Mouse (Mus musculus) CD4-positive helper T cell, adult 2 months (primary cell): ENCODE results near the gene Steap3.

Experiments
- DNase-seq: peaks from one replicate; pipeline ENCODE4 v3.0.0-alpha.2; 2012; ENCODE audit warnings: low read depth, missing footprints, low spot score

Steap3 gene

GRCm38 (mm10) chr1:120198151-120198550 lies 74.4 kb downstream of the Steap3 start:
- no peak for DNase-seq

- DNase-seq = peak; percentile 68
Measured at GRCm38 (mm10) chr1:120197189-120197588, 75.3 kb downstream of the Steap3 start.

GRCm38 (mm10) chr1:120196724-120197123 lies 75.8 kb downstream of the Steap3 start:
- no peak for DNase-seq

DNA sequence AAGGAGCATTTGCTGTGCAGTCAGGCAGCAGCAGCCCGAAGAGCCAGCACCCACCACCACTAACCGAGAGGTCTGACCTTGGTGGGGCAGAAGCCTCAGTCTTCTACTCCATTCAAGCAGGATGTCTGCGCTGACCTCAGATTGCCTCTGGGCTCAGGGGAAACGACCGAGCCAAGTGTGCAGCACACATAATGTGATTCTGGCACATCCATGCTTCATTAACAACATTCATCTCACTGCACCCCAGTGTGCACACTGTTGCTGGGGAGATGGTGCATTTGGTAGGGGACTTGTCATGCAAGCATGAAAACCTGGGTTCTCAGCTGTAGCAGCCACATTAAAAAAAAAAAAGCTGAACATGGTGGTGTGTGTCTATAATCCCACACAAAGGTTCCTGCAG lies 76.6 kb downstream of the Steap3 start:
- no peak for DNase-seq

DNA sequence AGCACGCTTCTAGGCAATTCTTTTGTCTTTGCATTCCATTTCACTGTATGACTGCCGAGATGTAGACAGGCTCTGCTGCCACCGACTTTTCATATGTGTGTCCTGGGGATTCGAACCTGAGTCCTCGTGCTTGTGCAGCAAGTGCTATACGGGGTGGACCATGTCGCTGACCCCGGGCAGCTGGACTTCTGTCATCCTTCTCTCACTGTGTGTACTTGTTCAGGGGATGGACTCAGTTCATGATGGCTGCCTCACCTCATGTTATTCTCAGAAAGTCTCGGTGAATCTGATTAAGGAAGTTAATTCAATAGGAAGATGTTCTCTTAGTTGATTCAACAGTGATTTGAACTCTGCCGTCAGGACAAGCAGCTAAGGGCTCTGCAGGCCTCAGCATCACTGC lies 78.9 kb downstream of the Steap3 start:
- no peak for DNase-seq

DNA sequence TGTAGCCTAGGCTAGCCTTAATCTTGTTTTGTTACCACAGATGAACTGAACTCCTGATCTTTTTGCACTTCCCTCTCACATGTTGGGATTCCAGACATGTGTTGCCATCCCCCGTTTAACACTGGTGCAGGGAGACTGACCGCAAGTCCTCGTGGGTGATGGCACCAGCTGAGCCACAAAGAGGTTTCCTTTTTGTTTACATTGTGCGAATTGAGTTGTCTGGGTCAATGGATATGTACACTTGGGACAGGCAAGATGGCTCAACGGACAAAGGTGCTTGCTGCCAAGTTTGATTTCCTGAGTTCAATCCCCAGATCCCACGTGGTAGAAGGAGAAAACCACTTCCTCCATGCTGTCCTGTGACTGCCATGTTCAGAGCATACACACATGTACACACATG lies 80.2 kb downstream of the Steap3 start:
- DNase-seq = no peak

DNA sequence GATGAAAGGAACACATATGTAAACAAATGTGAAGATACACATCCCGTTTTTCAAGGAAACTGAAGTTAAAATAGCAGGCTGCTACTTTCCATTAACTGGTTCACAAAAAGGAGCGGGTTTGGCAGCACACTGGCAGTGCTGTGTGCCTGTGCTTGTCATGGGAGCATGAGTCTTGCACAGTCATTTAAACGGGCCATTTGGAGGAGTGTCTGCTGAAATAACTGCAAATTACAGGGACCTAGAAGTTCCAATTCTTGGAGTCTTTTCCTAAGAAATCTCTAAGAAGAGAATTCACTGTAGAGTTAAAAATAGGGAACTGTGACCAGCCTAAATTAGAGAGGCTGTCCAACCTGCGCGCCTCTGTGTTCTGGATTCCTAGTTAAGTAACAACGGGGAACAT lies 81.6 kb downstream of the Steap3 start:
- DNase-seq = no peak

- DNase-seq = no peak
Measured at GRCm38 (mm10) chr1:120190300-120190699, 82.2 kb downstream of the Steap3 start.

DNA sequence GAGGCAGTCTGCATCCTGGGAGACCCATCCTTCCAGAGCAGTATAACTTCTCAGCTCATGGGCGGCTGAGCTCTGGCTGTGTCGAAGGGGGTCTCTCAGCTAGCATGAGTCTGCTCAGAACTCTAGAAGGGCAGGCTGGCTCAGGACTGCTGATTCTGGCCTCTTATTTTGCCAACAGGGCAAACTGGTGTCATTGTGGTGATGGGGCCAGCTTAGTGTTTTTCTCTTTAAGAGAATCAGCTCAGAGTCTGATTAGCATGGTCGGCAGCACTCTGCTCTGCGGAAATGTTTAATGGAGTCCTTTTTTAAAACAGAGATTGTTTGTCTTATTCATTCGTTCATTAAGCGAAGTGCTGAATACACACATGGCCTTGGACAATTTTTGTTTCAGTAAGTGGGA lies 83.3 kb downstream of the Steap3 start:
- DNase-seq = no peak

DNA sequence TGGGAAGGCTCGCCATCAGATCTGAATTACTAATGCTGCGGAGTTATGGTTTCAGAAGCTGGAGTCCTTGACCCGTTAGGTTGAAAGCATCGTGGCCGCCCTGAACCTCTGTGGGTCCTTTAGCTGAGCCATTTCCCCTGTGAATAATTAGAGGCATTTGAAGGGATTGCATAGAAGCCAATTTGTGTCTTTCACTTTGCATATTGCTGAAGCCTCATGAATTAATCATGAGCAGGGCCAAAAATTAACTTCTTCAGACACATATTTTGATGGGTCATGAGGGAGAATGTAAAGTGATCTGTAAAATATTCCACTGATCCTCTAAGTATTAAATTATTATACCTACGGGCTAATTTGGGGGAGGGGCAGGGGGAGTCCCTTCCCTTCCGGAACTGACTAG lies 85.4 kb downstream of the Steap3 start:
- DNase-seq = no peak

GRCm38 (mm10) chr1:120186655-120187054 lies 85.8 kb downstream of the Steap3 start:
- no peak for DNase-seq

- DNase-seq = no peak
Measured at GRCm38 (mm10) chr1:120186204-120186603, 86.3 kb downstream of the Steap3 start.

DNA sequence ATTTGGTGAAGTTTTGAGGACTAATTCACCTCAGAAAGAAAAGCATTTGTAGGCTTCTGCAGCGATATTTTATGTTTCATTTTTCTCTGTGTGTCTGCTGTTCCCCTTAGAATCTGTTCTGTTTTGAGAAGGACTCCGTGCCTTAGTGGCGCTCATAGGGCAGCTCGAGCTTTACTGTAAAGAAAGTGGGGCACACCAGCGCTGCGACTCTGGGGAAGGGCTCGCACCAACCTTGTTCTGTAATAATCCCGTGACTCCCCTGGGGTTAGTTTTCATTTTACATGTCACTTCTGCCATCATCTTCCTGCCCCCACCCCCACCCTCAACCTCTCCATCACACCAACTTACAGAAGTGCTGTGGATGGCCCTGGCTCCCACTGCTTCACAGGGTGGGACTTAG lies 95.4 kb downstream of the Steap3 start:
- no peak for DNase-seq

- no peak for DNase-seq
Measured at GRCm38 (mm10) chr1:120176313-120176712, 96.2 kb downstream of the Steap3 start.

DNA sequence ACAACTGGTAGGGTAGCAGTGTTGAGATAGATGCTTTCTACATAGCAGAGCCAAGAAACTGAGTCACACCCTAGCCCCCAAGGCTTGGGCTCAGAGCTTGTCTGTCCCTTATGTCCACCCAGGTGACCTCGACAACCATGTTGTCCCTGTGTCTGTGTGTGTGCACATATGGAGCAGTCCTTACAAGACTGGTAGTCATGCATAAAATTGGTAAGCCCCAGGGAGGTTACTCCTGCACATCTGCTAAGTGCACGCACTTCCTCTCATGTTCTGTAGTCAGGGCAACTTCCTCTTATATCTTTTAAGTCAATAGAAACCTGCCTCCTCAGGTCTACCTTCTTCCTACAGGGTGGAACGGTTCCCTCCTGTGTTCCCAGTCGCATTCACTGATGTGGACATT lies 97.5 kb downstream of the Steap3 start:
- no peak for DNase-seq

GRCm38 (mm10) chr1:120171819-120172521 lies 100.5 kb downstream of the Steap3 start:
- no peak for DNase-seq

DNA sequence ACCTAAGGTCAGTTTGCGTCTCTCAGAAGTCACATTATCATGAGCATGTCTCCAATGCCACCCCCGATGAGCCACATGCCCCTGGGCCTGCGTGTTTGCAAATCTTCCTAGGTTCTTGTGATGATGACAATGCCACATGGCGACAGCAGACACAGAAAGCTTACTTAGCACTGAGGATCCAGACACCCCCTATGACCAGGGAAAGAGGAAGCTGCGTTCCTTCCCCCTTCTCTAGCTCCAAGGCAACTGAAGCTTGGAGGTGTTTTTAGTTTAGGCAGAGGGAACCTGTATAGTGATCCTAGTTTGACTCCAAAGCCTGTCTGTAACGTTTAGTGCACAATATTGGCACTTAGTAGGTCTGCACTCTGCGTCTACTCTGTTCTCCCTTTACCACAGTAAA lies 102.2 kb downstream of the Steap3 start:
- no peak for DNase-seq

DNA sequence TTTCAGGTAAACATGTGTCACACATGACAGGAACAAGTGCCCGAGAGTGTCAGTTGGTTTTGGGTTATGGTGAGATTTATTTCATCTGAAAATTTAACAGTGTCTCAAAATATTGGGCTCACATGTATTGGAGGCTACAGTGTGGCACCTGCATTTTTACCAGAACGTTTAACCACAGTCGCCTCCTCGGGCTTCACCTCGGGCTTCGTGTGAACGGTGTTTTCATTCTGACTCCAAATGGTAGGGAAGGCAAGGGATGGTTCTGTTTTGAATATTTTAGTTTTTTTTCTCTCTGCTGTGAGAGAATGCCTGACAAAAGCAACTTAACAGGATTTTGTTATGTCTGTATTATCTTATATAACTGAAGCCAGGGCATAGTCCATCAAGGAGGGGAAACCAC lies 103.8 kb downstream of the Steap3 start:
- no peak for DNase-seq

DNA sequence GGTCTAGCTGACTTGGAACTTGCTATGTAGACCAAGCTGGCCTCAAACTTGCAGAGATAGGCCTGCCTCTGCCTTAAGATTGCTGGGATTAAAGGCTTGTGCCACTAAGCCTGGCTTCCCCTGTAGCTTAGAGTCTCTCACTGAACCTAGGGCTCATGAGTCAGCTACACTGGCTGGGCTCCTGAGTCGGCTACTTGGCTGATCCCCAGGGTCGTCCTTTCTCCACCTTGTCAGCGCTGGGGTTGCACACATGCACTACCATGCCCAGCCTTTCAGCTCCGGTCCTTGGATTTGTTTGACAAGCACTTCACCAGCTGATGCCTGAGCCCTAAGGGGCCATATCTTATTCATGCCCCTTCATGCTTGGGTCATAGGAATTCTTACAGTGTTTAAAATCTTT lies 104.5 kb downstream of the Steap3 start:
- no peak for DNase-seq

- no peak for DNase-seq
Measured at GRCm38 (mm10) chr1:120162616-120163015, 109.9 kb downstream of the Steap3 start.

GRCm38 (mm10) chr1:120161502-120161901 lies 111.0 kb downstream of the Steap3 start:
- DNase-seq = no peak

- no peak for DNase-seq
Measured at GRCm38 (mm10) chr1:120158474-120159127, 113.9 kb downstream of the Steap3 start.

- DNase-seq = peak; percentile 36
Measured at GRCm38 (mm10) chr1:120155325-120155724, 117.2 kb downstream of the Steap3 start.
